1 mouse cellular context compared by ENCODE assay signal in the genomic region with DNA sequence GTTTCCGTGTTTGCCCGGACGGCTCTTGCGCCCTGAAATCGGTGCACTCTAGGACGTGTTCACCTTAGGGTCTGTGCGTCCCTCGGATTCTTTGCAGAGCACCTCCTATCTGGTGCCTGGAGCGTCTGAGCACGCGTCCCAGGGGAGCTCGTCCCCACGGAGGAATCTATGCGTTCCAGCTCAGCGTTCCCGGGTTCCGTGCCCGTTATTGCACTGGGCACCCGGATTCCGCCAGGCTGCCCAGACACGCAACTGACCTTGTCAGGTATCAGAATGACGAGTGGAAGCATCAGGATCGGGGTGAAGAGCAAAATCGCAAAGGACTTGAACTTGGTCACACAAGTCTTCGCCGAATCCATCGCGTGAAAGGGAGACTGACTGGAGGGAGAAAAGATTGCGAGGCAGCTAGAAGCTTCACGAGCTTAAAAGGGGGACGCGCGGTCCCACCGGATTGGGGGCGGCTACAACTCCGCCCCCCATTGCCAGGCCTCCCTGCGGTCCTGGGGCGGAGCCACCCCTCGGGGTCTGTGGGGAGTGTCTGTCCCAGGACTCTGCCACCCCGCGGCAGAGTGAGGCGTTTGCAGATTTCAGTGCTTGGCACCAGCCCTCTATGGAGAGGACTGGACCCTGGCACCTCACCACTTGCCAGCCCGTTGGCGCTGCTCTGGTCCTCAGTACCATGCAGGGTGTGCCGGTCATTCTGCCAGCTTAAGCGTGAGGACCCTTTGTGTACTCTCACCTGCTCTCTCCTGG.
TF ChIP-seq lines count a peak whose summit lies in the region.

No protein-coding gene starts in this region.

TF ChIP-seq in myocyte, 11 proteins besides CTCF, POLR2A, EP300 and RAD21:
- TF ChIP-seq SRF (IDR thresholded peaks at IDR 0.05; ENCODE audit: control insufficient read depth, insufficient read length, low read depth) (no peak), TCF12 (IDR thresholded peaks at IDR 0.05; ENCODE audit: insufficient read depth, poor library complexity, severe bottlenecking) (no peak), MAX (IDR thresholded peaks at IDR 0.05; ENCODE audit: low read depth) (no peak), CEBPB (IDR thresholded peaks at IDR 0.05; ENCODE audit: insufficient read depth, poor library complexity, severe bottlenecking) (no peak), USF1 (IDR thresholded peaks at IDR 0.05; ENCODE audit: low read depth) (no peak), POLR2AphosphoS2 (IDR thresholded peaks at IDR 0.05; ENCODE audit: insufficient read length, low read depth) (no peak), REST (IDR thresholded peaks at IDR 0.05; ENCODE audit: insufficient read depth, insufficient read length) (no peak), MYOD1 (IDR thresholded peaks at IDR 0.05; ENCODE audit: control insufficient read depth in 1 of 3, insufficient read length in 2 of 3, low read depth in 2 of 3) (no peak), E2F4 (IDR thresholded peaks at IDR 0.05; ENCODE audit: insufficient read depth) (no peak), MYOG (IDR thresholded peaks at IDR 0.05; ENCODE audit: control insufficient read depth in 1 of 3, insufficient read depth in 1 of 3, insufficient read length in 2 of 3, low read depth in 2 of 3) (no peak), TCF3 (IDR thresholded peaks at IDR 0.05; ENCODE audit: insufficient read length, low read depth) (no peak)
